Mouse (Mus musculus) heart, postnatal 36 days (tissue): ENCODE results near the gene Ulk2. TPM values are rescaled to one million over a fixed set of nuclear protein-coding genes. Genes with fewer than 3 reads are reported as not detected.

ENCODE experiments used
- DNase-seq, 2 experiments: peaks; one replicate each; pipeline ENCODE4 v3.0.0; 2021 to 2022
- intact Hi-C: fragments of 180-260 bp; cut with DNase I; formaldehyde crosslinking; loops from one replicate; pipeline ENCODE4 v1.15.1; 2025
- total RNA-seq, 2 experiments: library from RNA; stranded (reverse); gene quantifications; 2 replicates each; pipeline ENCODE4 v1.2.3; 2021

Gene Ulk2
- total RNA-seq, 2 experiments from 2014 or later, result 51.0 to 55.7 TPM

DNA sequence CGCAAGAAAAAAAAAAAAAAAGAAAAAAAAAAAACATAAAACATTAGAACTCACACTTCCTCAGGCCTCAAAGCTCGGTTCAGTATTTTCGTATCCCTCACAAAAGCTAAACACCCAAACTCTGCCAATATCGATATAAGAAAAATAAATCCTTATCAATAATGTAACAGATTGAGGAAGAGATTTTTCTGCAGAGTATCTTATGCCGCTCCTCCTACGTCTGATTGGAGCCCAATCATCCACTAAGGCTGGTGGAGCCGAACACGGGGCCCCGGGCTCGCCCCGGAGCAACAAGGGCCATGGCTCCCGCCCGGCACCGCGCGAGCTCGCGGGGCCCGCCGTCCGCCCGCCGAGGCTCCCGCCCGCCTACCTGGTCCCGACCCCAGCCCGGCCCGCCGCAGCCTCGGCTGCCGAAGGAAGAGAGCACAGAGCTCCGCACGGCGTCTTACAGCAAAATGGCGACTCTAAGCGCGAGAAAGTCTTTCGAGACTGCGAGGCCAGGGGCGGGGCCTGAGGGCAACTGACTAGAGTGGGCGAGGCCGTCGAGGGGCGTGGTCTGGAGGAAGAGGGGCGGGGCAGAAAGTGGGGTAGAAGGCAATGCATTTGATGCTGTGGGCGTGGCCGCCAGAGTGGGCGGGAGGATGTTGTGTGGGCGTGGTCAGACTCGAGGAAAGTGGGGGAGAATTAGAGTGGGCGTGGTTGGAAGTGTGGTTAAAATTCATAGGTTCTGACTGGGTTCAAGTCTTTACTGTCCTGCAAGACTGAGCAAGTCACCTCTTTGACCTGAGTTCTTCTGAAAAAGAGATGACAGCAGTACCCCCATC, 93.1 kb downstream of the Ulk2 start, which contains the start of gene Prpsap2:
Prpsap2 (minus strand) TSS at position 505 of the 824 bp plus-strand sequence.
- intact Hi-C loops, result no loop called here
- peak; percentile 98 to 99 for DNase-seq

DNA sequence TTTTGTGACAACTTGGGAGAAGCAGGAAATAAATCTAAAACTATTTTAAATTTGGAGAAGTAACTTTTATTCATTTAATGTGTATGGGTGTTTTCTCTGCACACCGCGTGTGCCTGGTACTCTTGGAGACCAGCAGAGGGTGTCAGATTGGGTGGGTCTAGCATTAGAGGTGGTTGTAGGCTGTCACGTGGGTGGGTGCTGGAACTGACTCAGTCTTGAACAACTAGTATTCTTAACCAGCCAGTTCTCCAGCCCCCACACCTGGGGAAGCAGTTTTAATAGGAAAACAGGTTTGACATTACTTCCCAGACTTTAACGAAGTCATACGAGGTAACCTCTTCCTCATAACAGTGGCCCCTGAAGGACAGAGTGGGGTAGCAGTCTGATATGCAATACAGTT, 94.4 kb downstream of the Ulk2 start:
- DNase-seq, result no peak
- intact Hi-C loops, result no loop called here

DNA sequence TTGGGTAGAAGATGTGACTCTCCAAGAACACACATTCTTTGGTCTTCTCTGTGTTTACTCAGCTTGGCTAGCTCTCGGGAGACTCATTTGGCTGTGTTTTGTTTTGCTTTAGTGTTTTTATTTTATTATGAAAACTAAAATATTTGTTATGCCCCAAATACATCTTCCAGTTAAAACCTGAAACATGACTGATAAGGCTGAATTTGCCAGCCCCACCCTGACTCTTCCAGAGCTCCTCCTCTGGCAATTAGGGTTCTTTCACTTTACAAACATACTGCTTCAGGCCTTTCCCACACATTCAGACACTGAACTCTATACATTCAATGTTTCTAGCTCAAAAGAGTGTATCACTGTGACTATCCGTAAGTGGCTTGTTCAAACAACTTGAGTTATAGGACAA, 97.7 kb downstream of the Ulk2 start:
- no peak for DNase-seq
- intact Hi-C loops, result no loop called here

DNA sequence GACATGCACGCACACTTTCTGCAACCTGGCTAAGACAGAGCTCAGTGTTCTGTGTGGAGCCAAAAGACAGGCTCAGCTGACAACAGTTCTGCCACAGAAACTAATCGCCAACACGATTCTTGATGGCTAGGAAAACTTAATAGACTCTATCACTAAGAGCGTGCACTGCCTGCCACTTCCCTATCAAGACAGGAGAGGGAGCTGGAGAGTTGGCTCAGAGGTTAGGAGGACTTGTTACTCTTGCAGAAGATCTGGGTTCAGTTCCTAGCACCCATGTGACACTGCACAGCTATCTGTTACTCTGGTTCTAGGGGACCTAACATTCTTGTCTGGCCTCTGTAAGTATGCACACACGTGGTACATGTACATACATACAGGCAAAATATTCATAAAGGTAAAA, 103.3 kb downstream of the Ulk2 start:
- DNase-seq, result no peak
- intact Hi-C loops, result no loop called here

DNA sequence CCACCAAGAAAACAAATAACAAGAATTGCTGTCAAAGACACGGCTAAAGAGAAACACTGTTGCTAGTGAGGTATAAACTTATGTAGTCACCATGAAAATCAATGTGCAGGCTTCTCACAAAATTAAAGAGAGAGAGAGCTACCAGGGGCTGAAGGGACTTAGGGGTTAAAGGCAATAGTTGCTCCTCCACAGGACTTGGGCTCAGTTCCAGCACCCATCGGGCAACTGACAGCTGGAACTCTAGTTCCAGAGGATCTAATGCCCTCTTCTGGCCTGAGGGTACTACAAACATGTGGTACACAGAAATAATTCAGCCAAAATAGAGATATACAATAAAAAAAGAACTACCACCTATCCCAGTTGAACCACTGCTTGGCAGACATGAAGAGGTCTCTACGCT, 107.7 kb downstream of the Ulk2 start:
- no peak for DNase-seq
- intact Hi-C loops, result no loop called here

DNA sequence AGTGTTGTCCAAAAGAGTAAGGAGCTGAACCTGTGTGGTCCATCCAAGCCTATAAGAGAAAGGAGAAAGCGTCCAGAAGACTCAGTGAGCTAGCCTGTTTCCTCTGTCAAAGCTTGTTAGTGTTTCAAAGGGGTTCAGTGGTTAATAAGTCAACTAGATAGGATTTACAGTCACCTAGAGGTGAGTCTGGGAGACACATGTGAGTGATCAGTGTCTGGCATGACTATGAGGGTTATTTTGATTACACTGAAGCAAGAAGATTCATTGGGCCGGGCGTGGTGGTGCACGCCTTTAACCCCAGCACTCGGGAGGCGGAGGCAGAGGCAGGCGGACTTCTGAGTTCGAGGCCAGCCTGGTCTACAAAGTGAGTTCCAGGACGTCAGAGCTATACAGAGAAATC, 109.1 kb downstream of the Ulk2 start:
- intact Hi-C loops, result no loop called here
- DNase-seq, result no peak

DNA sequence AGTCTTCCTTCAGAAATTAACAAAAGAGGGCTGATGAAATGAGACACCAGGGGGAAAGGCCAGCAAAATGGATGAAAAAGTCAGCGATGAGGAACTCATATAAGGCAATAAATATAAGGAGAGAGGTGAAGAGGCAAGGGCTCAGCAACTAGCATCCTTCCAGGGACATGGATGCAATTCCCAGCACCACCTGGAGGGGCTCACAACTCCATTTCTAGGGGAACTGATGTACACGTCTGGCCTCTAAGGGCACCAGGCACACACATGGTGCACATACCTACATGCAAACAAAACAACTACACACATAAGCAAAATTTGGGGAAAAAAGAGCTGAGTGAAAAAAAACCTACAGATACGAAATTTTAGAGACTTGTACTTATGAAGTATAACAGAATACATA, 110.4 kb downstream of the Ulk2 start:
- intact Hi-C loops, result no loop called here
- no peak for DNase-seq

DNA sequence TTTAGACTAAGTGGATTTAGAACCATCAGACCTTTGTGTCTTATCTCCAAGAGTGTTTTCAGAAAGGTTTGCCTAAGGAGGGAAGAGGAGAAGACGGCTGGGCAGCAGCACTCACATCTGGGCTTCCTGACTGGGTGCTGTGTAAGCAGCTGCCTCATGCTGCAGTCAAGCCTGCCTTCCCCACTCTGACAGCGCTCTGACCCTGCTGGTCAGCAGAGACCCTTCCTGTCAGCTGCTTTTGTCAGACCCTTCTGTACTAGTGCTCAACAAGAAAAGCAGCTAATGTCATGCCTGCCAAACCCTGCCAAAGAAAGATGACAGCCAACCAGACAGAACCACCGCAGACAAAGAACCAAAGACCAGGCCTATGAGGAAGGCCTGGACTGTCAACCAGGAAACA, 111.1 kb downstream of the Ulk2 start:
- intact Hi-C loops, result no loop called here
- DNase-seq, result no peak

DNA sequence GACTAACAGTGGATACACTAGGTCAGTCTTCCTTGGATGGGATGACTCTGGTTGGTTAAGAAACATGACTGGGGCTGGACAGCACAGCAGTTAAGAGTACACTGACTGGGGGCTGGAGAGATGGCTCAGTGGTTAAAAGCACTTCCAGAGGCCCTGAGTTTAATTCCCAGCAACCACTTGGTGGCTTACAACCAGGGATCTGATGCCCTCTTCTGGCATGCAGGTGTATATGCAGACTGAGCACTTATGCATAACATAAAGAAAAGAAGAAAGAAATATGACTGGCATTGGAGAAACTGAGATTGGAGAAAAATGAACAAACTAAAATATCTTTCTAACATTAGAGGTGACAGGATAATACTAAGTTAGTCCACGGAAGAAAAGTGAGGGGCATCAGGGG, 114.4 kb downstream of the Ulk2 start:
- intact Hi-C loops, result no loop called here
- DNase-seq, result no peak

DNA sequence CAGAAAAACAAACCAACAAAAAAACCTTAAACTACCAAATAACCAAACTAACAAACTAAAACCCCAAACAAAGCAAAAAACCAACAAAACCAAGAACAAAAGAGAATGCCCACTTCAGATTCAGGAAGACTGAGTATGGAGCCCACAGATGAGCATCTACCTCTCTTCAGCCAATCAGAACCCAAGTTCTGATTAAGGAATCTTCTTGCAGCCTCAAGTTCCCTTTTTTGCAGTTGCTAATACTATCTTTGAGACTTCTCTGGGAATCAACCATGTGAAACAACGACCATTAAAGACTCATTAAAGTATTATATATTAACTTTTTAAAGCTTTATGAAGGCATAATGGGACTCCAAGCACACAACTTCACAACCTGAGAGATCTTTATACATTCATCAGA, 117.6 kb downstream of the Ulk2 start:
- no peak for DNase-seq

DNA sequence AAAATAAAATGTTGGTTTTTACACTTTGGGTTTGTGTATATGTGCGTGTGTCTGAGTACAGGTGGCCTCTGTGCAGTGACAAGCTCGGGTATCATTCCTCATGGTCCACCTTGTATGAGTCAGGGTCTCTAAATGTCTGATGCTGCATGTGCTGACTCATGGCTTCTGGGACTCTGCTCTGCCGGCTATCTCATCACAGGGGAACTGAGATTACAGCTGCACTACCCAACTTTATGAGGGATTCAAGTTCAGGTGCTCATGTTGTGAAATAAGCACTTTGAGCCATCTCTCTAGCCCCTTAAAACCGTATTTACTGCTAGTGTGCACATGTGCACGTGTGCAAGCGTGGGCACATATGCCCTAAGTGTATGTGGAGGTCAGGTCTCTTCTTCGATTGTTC, 122.2 kb downstream of the Ulk2 start:
- no peak for DNase-seq
- intact Hi-C loops, result no loop called here

More for the DNA sequence above, 117.6 kb downstream of the Ulk2 start:
- intact Hi-C loops, result no loop called here

DNA sequence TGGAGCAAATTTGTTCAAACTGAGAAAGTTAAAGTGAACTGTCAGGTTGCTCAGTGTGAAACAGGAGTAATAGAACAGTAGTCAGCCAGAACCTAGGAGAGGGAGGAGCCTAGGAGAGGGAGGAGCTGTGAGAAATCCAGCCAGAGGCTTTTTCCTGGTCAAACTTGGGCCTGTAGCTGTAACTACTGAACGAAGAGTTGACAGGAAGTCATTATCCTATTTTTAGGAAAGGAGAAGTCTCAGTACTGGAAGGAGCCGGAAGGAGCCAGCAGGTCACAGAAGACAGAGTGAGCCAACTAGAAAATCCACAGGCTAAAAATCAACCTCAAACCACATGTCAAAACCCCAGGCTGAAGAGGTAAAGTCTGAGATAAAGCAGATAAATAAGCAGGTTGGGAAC, 126.8 kb downstream of the Ulk2 start:
- no peak for DNase-seq
- intact Hi-C loops, result no loop called here

Other genes with a start within 250 kb of the Ulk2 start
- gene Grap, start 201.8 kb downstream of the Ulk2 start, total RNA-seq, result 10 to 100 TPM; 11.5 to 15.0 TPM
- under 1 TPM; 0.11 to 0.16 TPM for gene Fam83g, start 171.0 kb downstream of the Ulk2 start, total RNA-seq
- not detected for gene Slc5a10, start 134.2 kb downstream of the Ulk2 start, total RNA-seq
- gene Prpsap2, start 93.0 kb downstream of the Ulk2 start, total RNA-seq, result 1 to 10 TPM; 6.7 to 7.4 TPM
- 10 to 100 TPM; 14.6 to 15.0 TPM for gene Akap10, start 75.2 kb upstream of the Ulk2 start, total RNA-seq
- gene Specc1, start 101.7 kb upstream of the Ulk2 start, total RNA-seq, result 1 to 10 TPM; 5.5 to 9.5 TPM